Mouse (Mus musculus) liver, embryonic 13.5 days (tissue): Measurements from ENCODE around the gene Slc16a4. TPM values are rescaled to one million over a fixed set of nuclear protein-coding genes. Genes with fewer than 3 reads are reported as not detected.
A peak's percentile ranks its signal among the peaks of the same experiment; 100 is the strongest.

Experiments used
- ATAC-seq: fragments of 200-750 bp; cut with Nextera tagmentation; 2 replicates; pipeline ENCODE4 v1.8.0; 2017; ENCODE audit warnings: low read depth, mild to moderate bottlenecking, moderate number of reproducible peaks, moderate library complexity
- DNase-seq: peaks from one replicate; pipeline ENCODE4 v3.0.0; 2022
- H3K27ac ChIP-seq: fragments of 300-500 bp; sonication (generic); 2 replicates; pipeline ENCODE4 v1.5.1; 2015; ENCODE audit warnings: moderate library complexity, mild to moderate bottlenecking, inconsistent platforms
- H3K27me3 ChIP-seq: fragments of 300-500 bp; sonication (generic); 2 replicates; pipeline ENCODE4 v1.6.1; 2015; ENCODE audit warnings: mild to moderate bottlenecking, inconsistent platforms
- H3K36me3 ChIP-seq: fragments of 300-500 bp; sonication (generic); 2 replicates; pipeline ENCODE4 v1.6.1; 2015; ENCODE audit warnings: mild to moderate bottlenecking, inconsistent platforms
- H3K4me1 ChIP-seq: fragments of 300-500 bp; sonication (generic); replicated peaks from 2 replicates; pipeline ENCODE4 v1.6.1; 2015; ENCODE audit warnings: inconsistent platforms
- H3K4me2 ChIP-seq: fragments of 300-500 bp; sonication (generic); 2 replicates; pipeline ENCODE4 v1.6.1; 2015; ENCODE audit warnings: inconsistent platforms, mild to moderate bottlenecking, moderate library complexity
- H3K4me3 ChIP-seq: fragments of 300-500 bp; sonication (generic); replicated peaks from 2 replicates; pipeline ENCODE4 v1.5.1; 2015; ENCODE audit warnings: mild to moderate bottlenecking, inconsistent platforms
- H3K9ac ChIP-seq: fragments of 300-500 bp; sonication (generic); 2 replicates; pipeline ENCODE4 v1.6.1; 2015; ENCODE audit warnings: mild to moderate bottlenecking, inconsistent platforms
- H3K9me3 ChIP-seq: fragments of 300-500 bp; sonication (generic); replicated peaks from 2 replicates; pipeline ENCODE4 v1.6.1; 2016; ENCODE audit warnings: inconsistent platforms
- WGBS: fragments of 180-500 bp; shearing (Covaris S2); methylation state at CpG from one replicate; pipeline ENCODE4 v1.1.7; 2015; ENCODE audit not compliant: insufficient replicate concordance; 5-methylcytosine and 5-hydroxymethylcytosine counted together
- polyA plus RNA-seq: library from polyadenylated mRNA; unstranded; fragments of >200 nt; fragmentation: Nextera tagmentation; extraction: Ambion mirVana; gene quantifications from 2 replicates; pipeline ENCODE4 v1.2.1, GENCODE M21; 2015

Gene Slc16a4
- polyA plus RNA-seq, 1 experiment from 2014 or later, result 0.59 TPM

- WGBS, result 66% methylated on average over 7 of the region's 7 CpGs
Observed at GRCm38 (mm10) chr3:107261851-107262165, 29.2 kb upstream of the Slc16a4 start.

DNA sequence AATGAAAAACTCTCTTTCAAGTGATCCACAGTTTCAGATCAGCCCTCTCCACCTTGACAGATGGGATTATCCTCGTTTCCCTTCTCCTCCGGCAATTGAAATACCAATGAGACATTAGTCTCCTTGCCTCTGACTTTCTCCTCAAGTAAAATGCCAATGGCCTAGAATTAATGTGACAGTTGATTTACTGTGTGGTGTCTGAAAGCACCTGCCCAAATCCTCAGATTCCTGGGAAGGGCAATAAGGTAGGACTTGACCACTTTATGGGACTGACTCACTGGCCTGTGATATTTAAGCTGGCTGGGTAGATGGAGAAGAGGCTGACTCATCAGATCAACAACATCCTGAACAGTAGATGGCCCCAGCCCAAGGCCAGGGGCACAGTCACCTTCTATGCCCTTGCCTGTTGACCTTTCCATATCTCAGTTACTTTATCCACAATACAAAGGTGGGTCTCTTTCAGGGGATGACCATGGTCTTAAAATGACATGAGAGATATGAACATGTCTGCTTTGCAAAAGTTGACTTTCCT is 24.1 kb upstream of the Slc16a4 start:
- ATAC-seq, result no peak
- WGBS, result 62% methylated on average over 2 of the region's 2 CpGs
- no peak for DNase-seq
- Histone ChIP-seq H3K36me3 (no peaks in the 10 kb centered on the region), H3K9ac (no peak overlapping the region), H3K4me3 (no peak overlapping the region), H3K9me3 (no peaks in the 10 kb centered on the region), H3K27me3 (no peaks in the 10 kb centered on the region), H3K4me1 (no peaks in the 10 kb centered on the region), H3K4me2 (no peak overlapping the region), H3K27ac (no peak overlapping the region)

More at GRCm38 (mm10) chr3:107261851-107262165, 29.2 kb upstream of the Slc16a4 start:
- Histone ChIP-seq H3K4me1 (no peaks in the 10 kb centered on the region), H3K27ac (no peak overlapping the region), H3K4me3 (no peak overlapping the region), H3K9ac (no peak overlapping the region), H3K4me2 (no peak overlapping the region), H3K36me3 (no peaks in the 10 kb centered on the region), H3K27me3 (no peaks in the 10 kb centered on the region), H3K9me3 (no peaks in the 10 kb centered on the region)
- no peak for DNase-seq
- ATAC-seq, result no peak

DNA sequence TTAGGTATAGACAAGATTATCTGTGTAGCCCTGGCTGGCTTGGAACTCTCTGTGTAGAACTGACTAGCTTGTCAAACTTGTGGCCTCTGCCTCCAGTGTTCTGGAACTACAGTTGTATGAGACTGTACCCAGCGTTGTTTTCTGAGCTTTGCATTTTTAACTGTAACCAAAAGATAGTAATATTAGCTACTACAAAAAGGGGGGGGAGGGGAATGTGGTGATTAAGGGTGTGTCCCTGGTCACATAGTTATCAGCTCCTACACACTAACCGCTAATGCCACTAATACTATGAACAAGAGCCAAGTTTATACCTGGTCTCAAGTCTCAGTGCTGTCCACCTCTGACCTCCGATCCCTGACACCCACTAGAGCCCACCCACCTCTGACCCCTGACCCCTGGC is 18.6 kb upstream of the Slc16a4 start:
- WGBS, result 43% methylated on average over 3 of the region's 3 CpGs
- no peaks in the 10 kb centered on the region for H3K36me3 ChIP-seq
- no peak overlapping the region for H3K9ac ChIP-seq
- no peak overlapping the region for H3K4me3 ChIP-seq
- DNase-seq (no peak), ATAC-seq (peak; percentile 51)
- no peaks in the 10 kb centered on the region for H3K9me3 ChIP-seq
- 0 out of 2 replicates have a peak, but pooled peaks cover 4% of the 10 kb centered on the region for H3K27me3 ChIP-seq
- H3K4me2 ChIP-seq, result no peak overlapping the region
- peaks cover 8% of the 10 kb centered on the region; the same call in 1 of the 2 replicates for H3K4me1 ChIP-seq
- no peak overlapping the region for H3K27ac ChIP-seq

DNA sequence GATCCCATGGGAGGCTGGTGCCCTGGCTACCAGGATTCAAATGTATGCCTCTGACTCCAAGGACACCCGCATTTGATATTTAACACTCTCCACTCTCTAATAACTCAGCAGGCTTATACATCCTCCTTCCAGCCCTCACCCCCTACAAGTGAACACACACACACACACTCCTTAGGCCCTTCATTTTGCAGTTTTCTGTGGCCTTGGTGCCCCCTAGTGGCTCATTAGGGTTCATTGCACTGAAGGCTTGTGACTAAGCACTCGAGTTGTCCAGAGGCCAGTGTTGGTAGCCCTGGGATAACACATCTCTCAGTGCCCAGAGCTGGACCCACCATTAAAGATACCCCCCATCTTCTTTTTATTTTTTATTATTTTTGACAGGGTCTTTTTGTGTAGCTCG is 17.2 kb upstream of the Slc16a4 start:
- Histone ChIP-seq H3K4me2 (no peak overlapping the region), H3K9ac (no peak overlapping the region), H3K4me1 (peaks cover 13% of the 10 kb centered on the region), H3K27me3 (0 out of 2 replicates have a peak, but pooled peaks cover 4% of the 10 kb centered on the region), H3K9me3 (no peaks in the 10 kb centered on the region), H3K4me3 (no peak overlapping the region), H3K36me3 (no peaks in the 10 kb centered on the region), H3K27ac (no peak overlapping the region)
- peak; percentile 58 for ATAC-seq
- peak; percentile 26 for DNase-seq
- WGBS, result 13% methylated on average over 3 of the region's 3 CpGs

DNA sequence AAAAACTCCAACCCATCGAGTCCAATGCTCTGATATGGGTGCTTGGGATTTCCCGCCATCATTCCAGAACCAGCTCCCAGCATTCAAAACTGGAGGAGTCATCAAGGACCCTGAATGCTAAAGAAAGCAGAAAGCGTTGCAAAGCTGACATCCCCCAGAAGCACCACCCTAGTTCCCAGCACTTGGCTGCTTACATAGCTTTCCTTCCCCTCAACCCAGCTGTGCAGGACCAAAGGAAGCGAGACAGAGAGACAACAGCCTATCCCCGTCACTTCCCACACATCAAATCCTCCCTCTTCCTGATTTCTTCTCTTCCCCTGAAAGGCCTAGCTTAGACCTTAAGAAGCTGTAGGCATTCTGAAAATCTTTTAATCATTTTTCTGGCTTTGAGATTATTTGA is 15.7 kb upstream of the Slc16a4 start:
- no peak for ATAC-seq
- WGBS, result 54% methylated on average over 5 of the region's 5 CpGs

GRCm38 (mm10) chr3:107275996-107276395 is 15.0 kb upstream of the Slc16a4 start:
- H3K9ac ChIP-seq, result no peak overlapping the region
- ATAC-seq (no peak), DNase-seq (no peak)
- H3K36me3 ChIP-seq, result no peaks in the 10 kb centered on the region
- no peak overlapping the region for H3K4me2 ChIP-seq
- no peak overlapping the region for H3K27ac ChIP-seq
- no peaks in the 10 kb centered on the region for H3K9me3 ChIP-seq
- H3K4me1 ChIP-seq, result peaks cover 26% of the 10 kb centered on the region
- no peak overlapping the region for H3K4me3 ChIP-seq
- 53% methylated on average over 4 of the region's 4 CpGs for WGBS
- H3K27me3 ChIP-seq, result 0 out of 2 replicates have a peak, but pooled peaks cover 4% of the 10 kb centered on the region

More for the DNA sequence above, 15.7 kb upstream of the Slc16a4 start:
- Histone ChIP-seq H3K36me3 (no peaks in the 10 kb centered on the region), H3K4me2 (no peak overlapping the region), H3K4me1 (peaks cover 23% of the 10 kb centered on the region), H3K9me3 (no peaks in the 10 kb centered on the region), H3K4me3 (no peak overlapping the region), H3K27ac (no peak overlapping the region), H3K27me3 (0 out of 2 replicates have a peak, but pooled peaks cover 4% of the 10 kb centered on the region), H3K9ac (no peak overlapping the region)
- no peak for DNase-seq

GRCm38 (mm10) chr3:107276626-107277025 is 14.4 kb upstream of the Slc16a4 start:
- 0 out of 2 replicates have a peak, but pooled peaks cover 2% of the 10 kb centered on the region for H3K36me3 ChIP-seq
- 0 out of 2 replicates have a peak, but pooled peaks cover 4% of the 10 kb centered on the region for H3K27me3 ChIP-seq
- ATAC-seq (no peak), DNase-seq (no peak)
- H3K9me3 ChIP-seq, result no peaks in the 10 kb centered on the region
- no peak overlapping the region for H3K9ac ChIP-seq
- H3K27ac ChIP-seq, result no peak overlapping the region
- peaks cover 26% of the 10 kb centered on the region for H3K4me1 ChIP-seq
- 73% methylated on average over 3 of the region's 3 CpGs for WGBS
- no peak overlapping the region for H3K4me3 ChIP-seq
- H3K4me2 ChIP-seq, result no peak overlapping the region

DNA sequence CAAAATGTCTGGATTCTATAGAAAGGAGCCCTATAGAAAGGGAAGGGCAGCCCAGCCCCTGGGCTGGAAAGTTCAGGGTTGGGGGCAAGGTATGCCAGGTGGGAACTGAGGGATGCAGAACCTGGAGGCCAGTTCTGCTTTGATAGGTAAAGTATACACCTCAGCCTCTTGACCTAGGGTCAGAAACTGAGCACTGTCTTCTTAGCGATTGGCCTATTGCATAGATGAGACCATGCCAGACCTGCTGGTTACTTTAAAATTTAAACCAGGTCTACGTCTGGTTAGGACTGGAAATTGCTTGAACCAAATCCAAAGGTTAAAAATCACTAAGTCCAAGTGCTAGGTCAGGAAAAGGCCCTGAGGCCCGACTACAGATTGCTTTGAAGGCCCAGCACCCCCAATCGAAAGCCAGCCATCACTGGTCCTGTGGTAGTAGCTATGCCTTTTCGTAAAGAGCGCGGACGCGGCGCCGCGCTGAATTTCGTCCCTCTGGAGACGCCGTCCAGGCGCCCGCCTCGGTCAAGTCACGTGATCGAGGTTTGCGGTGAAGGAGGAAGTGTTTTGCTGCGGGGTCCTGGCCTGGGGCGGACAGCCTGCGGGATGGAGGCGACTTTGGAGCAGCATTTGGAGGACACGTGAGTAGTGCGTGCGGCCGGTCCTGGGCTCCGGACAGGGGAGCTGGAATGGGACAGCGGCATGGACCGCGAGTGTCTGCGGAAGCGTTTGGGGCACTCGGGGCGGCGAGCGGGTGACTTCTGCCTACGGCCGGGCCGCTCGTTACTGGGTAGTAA is 12.4 kb upstream of the Slc16a4 start, which contains the start of gene Lamtor5:
Gene Lamtor5, plus strand, starts transcription at position 380 of the 791 bp plus-strand sequence.
- H3K27ac ChIP-seq, result no peak within 1 kb of the TSS
- H3K4me3 ChIP-seq, result peak within 1 kb of the TSS; percentile 89
- 0 out of 2 replicates have a peak, but pooled peaks cover 4% of the 10 kb centered on the region for H3K27me3 ChIP-seq
- H3K9ac ChIP-seq, result peak within 1 kb of the TSS; percentile 84
- peak within 1 kb of the TSS; percentile 77 for H3K4me2 ChIP-seq
- H3K4me1 ChIP-seq, result peaks cover 18% of the 10 kb centered on the region
- peaks cover 18% of the 10 kb centered on the region for H3K36me3 ChIP-seq
- H3K9me3 ChIP-seq, result no peaks in the 10 kb centered on the region
- DNase-seq (peak; percentile 79), ATAC-seq (peak; percentile 86)
- 3% methylated on average over 43 of the region's 43 CpGs for WGBS

GRCm38 (mm10) chr3:107286123-107286522 is 4.9 kb upstream of the Slc16a4 start:
- H3K9me3 ChIP-seq, result no peaks in the 10 kb centered on the region
- no peak for DNase-seq
- H3K27ac ChIP-seq, result no peak overlapping the region
- H3K9ac ChIP-seq, result no peak overlapping the region
- no peak for ATAC-seq
- H3K4me3 ChIP-seq, result no peak overlapping the region
- 0 out of 2 replicates have a peak, but pooled peaks cover 5% of the 10 kb centered on the region for H3K4me1 ChIP-seq
- no peaks in the 10 kb centered on the region for H3K27me3 ChIP-seq
- H3K4me2 ChIP-seq, result no peak overlapping the region
- H3K36me3 ChIP-seq, result peaks cover 24% of the 10 kb centered on the region
- 61% methylated on average over 2 of the region's 2 CpGs for WGBS

- H3K9me3 ChIP-seq, result no peaks in the 10 kb centered on the region
- H3K4me3 ChIP-seq, result no peak overlapping the region
- no peak for DNase-seq
Observed at GRCm38 (mm10) chr3:107287346-107287745, 3.7 kb upstream of the Slc16a4 start.

DNA sequence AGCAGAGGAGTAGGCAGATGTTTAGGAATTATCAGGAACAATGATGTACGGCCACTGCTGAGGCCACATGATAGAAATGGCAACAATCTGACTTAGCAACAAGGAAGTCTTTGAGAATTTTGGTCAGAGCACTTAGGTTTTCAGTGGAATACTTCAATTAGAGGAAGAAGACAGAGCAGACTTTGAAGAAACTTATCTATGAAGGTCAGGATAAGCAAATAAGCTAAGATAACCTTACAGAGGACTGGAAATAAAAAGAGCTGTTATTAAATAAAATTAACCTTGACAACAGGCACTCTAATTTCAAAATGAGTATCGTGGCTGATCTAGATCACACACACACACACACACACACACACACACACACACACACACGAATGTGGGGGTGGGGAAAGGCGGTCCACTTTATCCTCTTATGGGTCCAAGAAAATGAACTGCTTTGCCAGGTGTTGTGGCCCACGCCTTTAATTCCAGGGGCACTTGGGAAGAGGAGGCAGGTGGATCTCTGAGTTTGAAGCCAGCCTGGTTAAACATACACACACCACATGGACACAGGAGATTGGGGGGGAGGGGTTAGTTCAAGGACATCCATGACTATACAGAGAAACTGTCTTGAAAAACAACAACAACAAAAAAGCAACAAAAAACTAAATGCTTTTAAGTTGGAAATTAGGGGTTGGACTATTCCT is 4.8 kb downstream of the Slc16a4 start:
- H3K4me3 ChIP-seq, result no peak overlapping the region
- H3K9ac ChIP-seq, result no peak overlapping the region
- no peaks in the 10 kb centered on the region for H3K27me3 ChIP-seq
- no peak for ATAC-seq
- no peak overlapping the region for H3K4me2 ChIP-seq
- 70% methylated on average over 5 of the region's 5 CpGs for WGBS
- H3K36me3 ChIP-seq, result no peaks in the 10 kb centered on the region; the same call in 1 of the 2 replicates
- H3K27ac ChIP-seq, result no peak overlapping the region
- no peaks in the 10 kb centered on the region for H3K9me3 ChIP-seq
- DNase-seq, result no peak
- 0 out of 2 replicates have a peak, but pooled peaks cover 9% of the 10 kb centered on the region for H3K4me1 ChIP-seq

More at GRCm38 (mm10) chr3:107287346-107287745, 3.7 kb upstream of the Slc16a4 start:
- no peak overlapping the region for H3K9ac ChIP-seq
- H3K36me3 ChIP-seq, result peaks cover 16% of the 10 kb centered on the region
- no peaks in the 10 kb centered on the region for H3K27me3 ChIP-seq
- no peak overlapping the region for H3K4me2 ChIP-seq
- ATAC-seq, result no peak
- no peak overlapping the region for H3K27ac ChIP-seq
- 0 out of 2 replicates have a peak, but pooled peaks cover 9% of the 10 kb centered on the region for H3K4me1 ChIP-seq
